Mouse (Mus musculus) stomach, postnatal 0 days (tissue): Measurements from ENCODE around the gene Masp1. TPM values are rescaled to one million over a fixed set of nuclear protein-coding genes. Genes with fewer than 3 reads are reported as not detected.
A peak's percentile ranks its signal among the peaks of the same experiment; 100 is the strongest.

Experiments
- ATAC-seq: fragments of 200-750 bp; cut with Nextera tagmentation; 2 replicates; pipeline ENCODE4 v1.8.0; 2017; ENCODE audit not compliant: low FRiP score, low TSS enrichment
- DNase-seq: peaks from one replicate; pipeline ENCODE4 v3.0.0-alpha.2; 2016; ENCODE audit warnings: low spot score
- H3K27ac ChIP-seq: fragments of 300-500 bp; sonication (generic); replicated peaks from 2 replicates; pipeline ENCODE4 v1.5.1; 2014; ENCODE audit warnings: mild to moderate bottlenecking, control low read depth
- H3K27me3 ChIP-seq: fragments of 300-500 bp; sonication (generic); 2 replicates; pipeline ENCODE4 v1.6.1; 2014; ENCODE audit warnings: low read length; ENCODE audit not compliant: control insufficient read depth, insufficient read depth
- H3K36me3 ChIP-seq: fragments of 300-500 bp; sonication (generic); 2 replicates; pipeline ENCODE4 v1.6.1; 2014; ENCODE audit warnings: low read length, mixed read lengths; ENCODE audit not compliant: control insufficient read depth, insufficient read depth
- H3K4me1 ChIP-seq: fragments of 300-500 bp; sonication (generic); replicated peaks from 2 replicates; pipeline ENCODE4 v1.6.1; 2014; ENCODE audit warnings: antibody characterized with exemption; ENCODE audit not compliant: control insufficient read depth, insufficient read depth
- H3K4me2 ChIP-seq: fragments of 300-500 bp; sonication (generic); replicated peaks from 2 replicates; pipeline ENCODE4 v1.6.1; 2014; ENCODE audit warnings: low read depth, mild to moderate bottlenecking, control low read depth, moderate library complexity
- H3K4me3 ChIP-seq: fragments of 300-500 bp; sonication (generic); 2 replicates; pipeline ENCODE4 v1.5.1; 2014; ENCODE audit warnings: low read depth, low read length, control low read depth
- H3K9ac ChIP-seq: fragments of 300-500 bp; sonication (generic); 2 replicates; pipeline ENCODE4 v1.6.1; 2014; ENCODE audit warnings: mild to moderate bottlenecking, low read length, control low read depth, mixed read lengths
- H3K9me3 ChIP-seq: fragments of 300-500 bp; sonication (generic); 2 replicates; pipeline ENCODE4 v1.6.1; 2016; ENCODE audit warnings: low read length; ENCODE audit not compliant: control insufficient read depth
- CTCF ChIP-seq: IDR thresholded peaks from 2 replicates; pipeline ENCODE4 v1.5.1; 2016; ENCODE audit warnings: antibody characterized with exemption, low read depth, mild to moderate bottlenecking, moderate library complexity
- EP300 ChIP-seq: optimal IDR thresholded peaks from 2 replicates; pipeline ENCODE3; 2016; ENCODE audit warnings: antibody characterized with exemption
- WGBS: fragments of 180-500 bp; shearing (Covaris S2); extraction: QIAGEN DNeasy Blood & Tissue Kit; methylation state at CpG from one replicate; pipeline ENCODE4 v1.1.7; 2014; 5-methylcytosine and 5-hydroxymethylcytosine counted together
- polyA plus RNA-seq: library from polyadenylated mRNA; unstranded; fragments of >200 nt; fragmentation: Nextera tagmentation; extraction: Ambion mirVana; gene quantifications from 2 replicates; pipeline ENCODE4 v1.2.1, GENCODE M21; 2015

Gene Masp1
- polyA plus RNA-seq, 1 experiment from 2014 or later, result 0.68 TPM

- H3K27ac ChIP-seq, result no peak overlapping the region
- no peaks in the 10 kb centered on the region for H3K9me3 ChIP-seq
- DNase-seq (no peak), ATAC-seq (no peak)
- H3K4me1 ChIP-seq, result no peaks in the 10 kb centered on the region
- H3K4me3 ChIP-seq, result no peak overlapping the region
- no peaks in the 10 kb centered on the region for H3K36me3 ChIP-seq
- TF ChIP-seq EP300 (no peak), CTCF (no peak)
- H3K4me2 ChIP-seq, result no peak overlapping the region
- H3K9ac ChIP-seq, result no peak overlapping the region
- WGBS, result 50% methylated on average over 4 of the region's 4 CpGs
- no peaks in the 10 kb centered on the region for H3K27me3 ChIP-seq
Observed at GRCm38 (mm10) chr16:23463671-23464347, 56.8 kb downstream of the Masp1 start.

- Histone ChIP-seq H3K9ac (no peak overlapping the region), H3K4me2 (no peak overlapping the region), H3K27me3 (no peaks in the 10 kb centered on the region), H3K4me1 (no peaks in the 10 kb centered on the region), H3K4me3 (no peak overlapping the region), H3K9me3 (no peaks in the 10 kb centered on the region), H3K27ac (no peak overlapping the region), H3K36me3 (no peaks in the 10 kb centered on the region)
- DNase-seq (no peak), ATAC-seq (no peak)
- 52% methylated on average over 7 of the region's 7 CpGs for WGBS
- no peak for TF ChIP-seq CTCF
- no peak for TF ChIP-seq EP300
Observed at GRCm38 (mm10) chr16:23458906-23459588, 61.6 kb downstream of the Masp1 start.

DNA sequence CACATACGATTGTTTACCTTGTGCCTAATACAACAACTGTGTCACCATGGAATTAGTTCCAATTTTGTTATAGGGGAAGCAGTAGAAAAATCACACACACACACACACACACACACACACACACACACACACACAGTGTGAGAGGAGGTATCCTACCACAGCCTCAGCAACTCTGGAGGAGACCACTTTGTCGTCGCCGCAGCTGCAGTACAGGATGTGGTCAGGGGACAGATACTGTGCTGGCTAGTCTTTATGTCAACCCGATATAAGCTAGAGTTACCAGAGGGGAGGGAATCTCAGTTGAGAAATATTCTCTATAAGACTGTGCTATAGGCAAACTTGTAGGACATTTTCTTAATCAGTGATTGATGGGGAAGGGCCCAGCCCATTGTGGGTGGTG lies 63.3 kb downstream of the Masp1 start:
- H3K4me1 ChIP-seq, result no peaks in the 10 kb centered on the region
- no peak for TF ChIP-seq EP300
- no peak for TF ChIP-seq CTCF
- no peak for DNase-seq
- H3K27me3 ChIP-seq, result no peaks in the 10 kb centered on the region
- H3K9ac ChIP-seq, result no peak overlapping the region
- H3K4me3 ChIP-seq, result no peak overlapping the region
- H3K27ac ChIP-seq, result no peak overlapping the region
- H3K9me3 ChIP-seq, result no peaks in the 10 kb centered on the region
- H3K4me2 ChIP-seq, result no peak overlapping the region
- WGBS, result 88% methylated on average over 5 of the region's 5 CpGs
- H3K36me3 ChIP-seq, result no peaks in the 10 kb centered on the region
- ATAC-seq, result no peak

DNA sequence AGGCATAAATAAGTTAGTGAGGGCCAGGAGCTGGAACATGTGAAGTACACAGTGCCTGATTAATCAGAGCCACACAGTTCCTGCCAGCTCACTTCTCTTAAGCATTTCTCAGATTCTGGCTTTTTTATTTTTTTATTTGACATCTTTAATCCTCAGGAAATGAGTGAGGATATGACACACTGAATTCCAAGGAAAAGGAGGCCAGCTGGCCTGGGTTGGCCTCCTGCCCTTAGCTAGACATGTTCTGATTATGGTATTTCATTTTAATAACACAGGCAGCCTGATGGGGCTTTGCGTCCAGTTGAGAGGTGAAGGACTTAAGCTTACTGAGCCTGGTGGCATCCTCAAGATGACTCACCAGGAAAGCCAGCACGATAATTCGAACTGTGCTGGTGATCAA lies 64.1 kb downstream of the Masp1 start:
- no peaks in the 10 kb centered on the region for H3K36me3 ChIP-seq
- no peak overlapping the region for H3K9ac ChIP-seq
- 31% methylated on average over 3 of the region's 3 CpGs for WGBS
- no peaks in the 10 kb centered on the region for H3K27me3 ChIP-seq
- ATAC-seq (peak; percentile 42; the same call in 1 of the 2 replicates), DNase-seq (no peak)
- no peak overlapping the region for H3K27ac ChIP-seq
- H3K4me1 ChIP-seq, result no peaks in the 10 kb centered on the region
- no peak overlapping the region for H3K4me3 ChIP-seq
- TF ChIP-seq EP300 (no peak), CTCF (no peak)
- H3K9me3 ChIP-seq, result no peaks in the 10 kb centered on the region
- no peak overlapping the region for H3K4me2 ChIP-seq

DNA sequence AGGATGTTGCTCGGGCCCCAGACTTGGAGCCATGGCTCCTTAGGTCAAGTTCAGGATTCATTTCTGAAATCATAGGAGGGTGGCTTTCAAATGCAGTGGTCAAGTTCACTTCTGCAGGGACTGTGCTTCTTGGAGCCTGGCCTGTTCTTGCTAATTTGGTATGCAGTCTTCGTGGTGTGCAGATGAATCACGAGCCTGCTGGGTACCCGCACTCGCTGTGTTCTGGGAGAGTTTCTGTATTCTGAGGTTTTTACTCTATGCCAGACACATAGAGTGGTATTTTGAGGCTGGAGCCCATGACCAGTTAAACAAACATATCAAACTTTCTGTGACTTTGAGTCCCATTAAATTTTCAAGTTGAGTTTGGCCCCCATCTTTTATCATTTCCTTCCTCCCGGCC lies 66.2 kb downstream of the Masp1 start:
- Histone ChIP-seq H3K4me2 (no peak overlapping the region), H3K36me3 (no peaks in the 10 kb centered on the region), H3K9ac (no peak overlapping the region), H3K4me1 (no peaks in the 10 kb centered on the region), H3K27ac (no peak overlapping the region), H3K9me3 (no peaks in the 10 kb centered on the region), H3K27me3 (no peaks in the 10 kb centered on the region), H3K4me3 (no peak overlapping the region)
- WGBS, result 87% methylated on average over 6 of the region's 6 CpGs
- no peak for DNase-seq
- TF ChIP-seq CTCF (no peak), EP300 (no peak)
- no peak for ATAC-seq

DNA sequence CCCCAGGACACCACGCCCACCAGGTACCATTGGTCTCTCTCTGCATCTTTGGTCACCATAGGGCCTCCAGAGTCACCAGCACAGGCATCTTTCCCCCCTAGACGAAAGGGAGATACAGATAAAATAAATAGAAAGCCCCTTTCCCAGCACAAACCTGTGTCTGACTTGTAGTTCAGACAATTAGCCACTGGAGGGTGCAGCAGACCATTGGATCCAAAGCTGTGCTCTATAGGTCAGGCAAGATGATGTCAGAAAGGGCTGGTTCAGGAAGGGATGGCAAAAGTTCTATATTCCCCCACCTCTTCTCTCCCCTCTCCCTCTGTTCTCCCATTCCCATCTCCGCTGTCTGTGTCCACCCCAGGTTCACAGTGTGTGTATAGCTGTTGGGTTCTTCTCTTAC lies 68.1 kb downstream of the Masp1 start:
- 27% methylated on average over 3 of the region's 3 CpGs for WGBS
- no peak overlapping the region for H3K27ac ChIP-seq
- no peak for TF ChIP-seq EP300
- peak; percentile 86 for TF ChIP-seq CTCF
- H3K9me3 ChIP-seq, result no peaks in the 10 kb centered on the region
- DNase-seq, result peak; percentile 51
- H3K9ac ChIP-seq, result no peak overlapping the region
- no peaks in the 10 kb centered on the region for H3K27me3 ChIP-seq
- no peaks in the 10 kb centered on the region for H3K36me3 ChIP-seq
- ATAC-seq, result peak; percentile 45; the same call in 1 of the 2 replicates
- H3K4me1 ChIP-seq, result no peaks in the 10 kb centered on the region
- H3K4me3 ChIP-seq, result no peak overlapping the region
- H3K4me2 ChIP-seq, result no peak overlapping the region
